Mouse (Mus musculus) heart, embryonic 10.5 days (tissue): ENCODE measurements around the gene C9. TPM values are rescaled to one million over a fixed set of nuclear protein-coding genes. Genes with fewer than 3 reads are reported as not detected.
A peak's percentile ranks its signal among the peaks of the same experiment; 100 is the strongest.

Experiments used
- DNase-seq: peaks from one replicate; pipeline ENCODE4 v3.0.0-alpha.2; 2017; ENCODE audit warnings: low spot score
- H3K27ac ChIP-seq: fragments of 300-500 bp; sonication (generic); 2 replicates; pipeline ENCODE4 v1.5.1; 2016; ENCODE audit warnings: mild to moderate bottlenecking
- H3K27me3 ChIP-seq: fragments of 300-500 bp; sonication (generic); 2 replicates; pipeline ENCODE4 v1.6.1; 2016; ENCODE audit warnings: mild to moderate bottlenecking; ENCODE audit not compliant: poor library complexity, insufficient read depth, severe bottlenecking
- H3K36me3 ChIP-seq: fragments of 300-500 bp; sonication (generic); 2 replicates; pipeline ENCODE4 v1.6.1; 2016; ENCODE audit warnings: mild to moderate bottlenecking, moderate library complexity
- H3K4me1 ChIP-seq: fragments of 300-500 bp; sonication (generic); 2 replicates; pipeline ENCODE4 v1.6.1; 2016; ENCODE audit warnings: mild to moderate bottlenecking
- H3K4me3 ChIP-seq: fragments of 300-500 bp; sonication (generic); 2 replicates; pipeline ENCODE4 v1.5.1; 2016; ENCODE audit warnings: mild to moderate bottlenecking, moderate library complexity
- H3K9me3 ChIP-seq: fragments of 300-500 bp; sonication (generic); 2 replicates; pipeline ENCODE4 v1.6.1; 2016; ENCODE audit warnings: mild to moderate bottlenecking, moderate library complexity
- WGBS: fragments of 180-500 bp; shearing (Covaris S2); methylation state at CpG from one replicate; pipeline ENCODE4 v1.1.7; 2016; 5-methylcytosine and 5-hydroxymethylcytosine counted together
- polyA plus RNA-seq: library from polyadenylated mRNA; unstranded; fragments of >200 nt; fragmentation: Nextera tagmentation; extraction: Ambion mirVana; gene quantifications from 2 replicates; pipeline ENCODE4 v1.2.1, GENCODE M21; 2016

The C9 gene
- polyA plus RNA-seq, 1 experiment from 2014 or later: not detected

GRCm38 (mm10) chr15:6435773-6436172 is 9.4 kb upstream of the C9 start:
- 57% methylated on average over 2 of the region's 2 CpGs for WGBS
- Histone ChIP-seq H3K27me3 (no peaks in the 10 kb centered on the region), H3K4me3 (no peak overlapping the region), H3K36me3 (peaks cover 42% of the 10 kb centered on the region), H3K4me1 (no peaks in the 10 kb centered on the region), H3K9me3 (peaks cover 4% of the 10 kb centered on the region; the same call in 1 of the 2 replicates), H3K27ac (no peak overlapping the region)
- no peak for DNase-seq

- Histone ChIP-seq H3K27ac (no peak overlapping the region), H3K4me3 (no peak overlapping the region), H3K4me1 (no peaks in the 10 kb centered on the region), H3K27me3 (no peaks in the 10 kb centered on the region), H3K36me3 (peaks cover 24% of the 10 kb centered on the region), H3K9me3 (peaks cover 4% of the 10 kb centered on the region; the same call in 1 of the 2 replicates)
- DNase-seq: no peak
- 81% methylated on average over 3 of the region's 3 CpGs for WGBS
Observed at GRCm38 (mm10) chr15:6438685-6439084, 6.4 kb upstream of the C9 start.

- H3K9me3 ChIP-seq: no peaks in the 10 kb centered on the region
- H3K27me3 ChIP-seq: no peaks in the 10 kb centered on the region
- DNase-seq: no peak
- WGBS: 87% methylated on average over 2 of the region's 2 CpGs
- H3K4me1 ChIP-seq: peaks cover 6% of the 10 kb centered on the region
- H3K4me3 ChIP-seq: no peak overlapping the region
- H3K36me3 ChIP-seq: no peaks in the 10 kb centered on the region
- H3K27ac ChIP-seq: no peak overlapping the region
Observed at GRCm38 (mm10) chr15:6444452-6444851, 675 bp upstream of the C9 start.

DNA sequence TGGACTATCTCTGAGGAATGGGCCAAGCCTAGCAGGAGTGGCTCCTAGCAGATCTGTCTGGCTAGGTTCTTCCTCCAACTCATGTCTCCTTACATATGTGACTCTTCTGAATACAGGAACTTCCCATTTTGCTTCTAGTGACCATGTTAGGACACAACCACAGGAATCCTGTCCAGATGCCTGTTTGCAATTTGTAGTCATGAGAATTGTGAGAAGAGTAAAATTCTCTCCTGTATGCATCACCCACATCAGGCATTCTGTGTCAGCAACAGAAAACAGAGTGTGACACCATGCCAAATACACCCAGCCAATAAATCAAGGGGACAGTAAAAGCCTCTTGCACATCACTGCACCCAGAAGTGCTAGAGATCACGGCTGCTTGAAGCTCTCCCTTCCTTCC is 1.1 kb downstream of the C9 start:
- Histone ChIP-seq H3K4me1 (peaks cover 6% of the 10 kb centered on the region), H3K4me3 (no peak overlapping the region), H3K27ac (no peak overlapping the region), H3K27me3 (no peaks in the 10 kb centered on the region), H3K36me3 (no peaks in the 10 kb centered on the region), H3K9me3 (no peaks in the 10 kb centered on the region)
- DNase-seq: no peak
- WGBS: 85% methylated on average over 1 of the region's 1 CpGs

DNA sequence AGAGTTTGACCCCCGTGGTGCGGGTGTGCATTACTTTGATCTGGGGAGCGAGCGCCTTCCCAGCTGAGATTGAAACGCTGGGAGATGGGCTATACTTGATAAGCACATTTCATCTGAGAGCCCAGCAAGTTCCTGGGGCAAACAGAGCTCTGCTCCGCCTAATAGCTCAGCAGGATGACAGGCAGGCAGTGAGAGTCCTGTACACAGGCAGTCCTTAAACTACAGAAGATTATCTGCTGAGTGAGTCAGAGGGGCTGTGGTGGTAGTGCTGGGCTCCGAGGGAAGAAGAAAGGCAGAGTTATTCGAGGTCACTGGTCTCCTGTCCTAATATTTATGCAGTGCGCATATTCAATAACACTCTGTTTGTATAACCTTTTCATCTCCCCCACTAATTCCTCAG is 3.8 kb downstream of the C9 start:
- WGBS: 22% methylated on average over 9 of the region's 9 CpGs
- Histone ChIP-seq H3K36me3 (no peaks in the 10 kb centered on the region), H3K9me3 (no peaks in the 10 kb centered on the region)

DNA sequence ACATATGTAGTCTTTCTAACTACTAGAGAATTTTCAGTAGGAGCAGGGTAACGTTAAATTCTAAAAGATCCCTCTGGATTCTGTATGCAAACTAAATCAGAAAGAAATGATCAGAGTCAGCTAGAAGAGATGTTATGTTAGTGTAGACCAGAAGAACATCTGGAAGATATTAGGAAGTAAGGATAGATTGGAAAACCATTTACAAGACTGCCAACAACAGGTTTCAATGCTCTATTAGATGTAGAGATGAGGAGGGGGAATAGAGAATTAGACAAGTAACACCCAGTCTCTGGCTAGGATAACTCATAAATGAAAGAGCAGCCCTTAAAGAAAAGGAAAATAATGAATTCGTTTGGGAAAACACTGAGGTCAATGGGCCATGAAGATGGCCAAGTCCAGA is 9.3 kb downstream of the C9 start:
- Histone ChIP-seq H3K4me1 (no peaks in the 10 kb centered on the region), H3K27me3 (no peaks in the 10 kb centered on the region), H3K36me3 (no peaks in the 10 kb centered on the region), H3K9me3 (no peaks in the 10 kb centered on the region), H3K27ac (no peak overlapping the region), H3K4me3 (no peak overlapping the region)
- WGBS: 78% methylated on average over 2 of the region's 2 CpGs
- no peak for DNase-seq

More for the DNA sequence above, 3.8 kb downstream of the C9 start:
- H3K27me3 ChIP-seq: no peaks in the 10 kb centered on the region
- DNase-seq: no peak
- no peak overlapping the region for H3K4me3 ChIP-seq
- H3K4me1 ChIP-seq: peaks cover 6% of the 10 kb centered on the region
- peak overlapping the region; percentile 42; the same call in 1 of the 2 replicates for H3K27ac ChIP-seq

GRCm38 (mm10) chr15:6461381-6461780 is 16.3 kb downstream of the C9 start:
- 78% methylated on average over 8 of the region's 8 CpGs for WGBS
- no peaks in the 10 kb centered on the region for H3K36me3 ChIP-seq
- DNase-seq: no peak
- no peaks in the 10 kb centered on the region for H3K9me3 ChIP-seq
- no peak overlapping the region for H3K4me3 ChIP-seq
- H3K4me1 ChIP-seq: no peaks in the 10 kb centered on the region
- H3K27me3 ChIP-seq: no peaks in the 10 kb centered on the region
- H3K27ac ChIP-seq: no peak overlapping the region

GRCm38 (mm10) chr15:6463361-6463923 is 18.3 kb downstream of the C9 start:
- H3K27me3 ChIP-seq: no peaks in the 10 kb centered on the region
- H3K9me3 ChIP-seq: no peaks in the 10 kb centered on the region
- H3K4me3 ChIP-seq: no peak overlapping the region
- no peak overlapping the region for H3K27ac ChIP-seq
- H3K4me1 ChIP-seq: no peaks in the 10 kb centered on the region
- 82% methylated on average over 3 of the region's 3 CpGs for WGBS
- no peaks in the 10 kb centered on the region for H3K36me3 ChIP-seq
- DNase-seq: no peak

DNA sequence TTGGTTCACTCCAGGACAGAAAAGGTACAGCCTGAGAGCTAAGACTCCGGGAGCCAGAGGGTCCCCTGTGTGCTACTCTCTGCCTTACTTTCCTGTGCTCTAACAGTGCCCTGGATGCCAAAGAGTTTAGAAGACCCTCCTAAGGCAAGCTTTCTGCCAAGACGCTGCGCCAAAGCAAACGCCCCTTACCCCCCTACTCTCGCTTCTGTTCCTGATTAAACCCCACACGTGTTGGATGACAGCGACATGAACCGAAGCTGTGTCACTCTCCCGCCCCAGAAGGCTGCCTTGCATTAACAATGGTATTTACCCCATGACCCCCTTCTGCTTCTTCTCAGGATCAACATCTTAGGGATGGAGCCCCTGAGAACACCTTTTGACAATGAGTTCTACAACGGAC is 21.9 kb downstream of the C9 start:
- DNase-seq: no peak
- Histone ChIP-seq H3K4me1 (no peaks in the 10 kb centered on the region), H3K27me3 (no peaks in the 10 kb centered on the region), H3K27ac (no peak overlapping the region), H3K36me3 (no peaks in the 10 kb centered on the region), H3K4me3 (no peak overlapping the region), H3K9me3 (no peaks in the 10 kb centered on the region)
- WGBS: 72% methylated on average over 10 of the region's 10 CpGs

DNA sequence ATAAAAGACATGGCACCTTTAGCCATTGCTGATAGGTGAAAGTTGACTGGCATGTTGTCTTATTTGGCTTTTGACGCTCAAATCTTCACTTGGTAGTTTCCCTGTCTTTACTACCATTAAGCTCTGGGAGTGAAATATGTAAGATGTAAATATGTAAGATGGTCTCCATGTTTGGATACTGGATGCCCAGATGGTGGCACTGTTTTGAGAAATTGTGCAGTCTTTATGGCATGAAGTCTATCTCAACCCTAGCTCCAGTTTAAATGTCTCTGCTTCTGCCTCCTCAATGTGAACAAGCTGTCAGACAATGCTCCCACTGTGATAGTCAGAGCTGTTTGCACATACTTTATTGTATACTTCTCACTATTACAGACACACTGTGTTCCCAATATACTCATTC is 23.7 kb downstream of the C9 start:
- Histone ChIP-seq H3K36me3 (no peaks in the 10 kb centered on the region), H3K4me1 (no peaks in the 10 kb centered on the region), H3K27ac (no peak overlapping the region), H3K4me3 (no peak overlapping the region), H3K9me3 (no peaks in the 10 kb centered on the region), H3K27me3 (no peaks in the 10 kb centered on the region)
- 81% methylated on average over 1 of the region's 1 CpGs for WGBS
- no peak for DNase-seq

DNA sequence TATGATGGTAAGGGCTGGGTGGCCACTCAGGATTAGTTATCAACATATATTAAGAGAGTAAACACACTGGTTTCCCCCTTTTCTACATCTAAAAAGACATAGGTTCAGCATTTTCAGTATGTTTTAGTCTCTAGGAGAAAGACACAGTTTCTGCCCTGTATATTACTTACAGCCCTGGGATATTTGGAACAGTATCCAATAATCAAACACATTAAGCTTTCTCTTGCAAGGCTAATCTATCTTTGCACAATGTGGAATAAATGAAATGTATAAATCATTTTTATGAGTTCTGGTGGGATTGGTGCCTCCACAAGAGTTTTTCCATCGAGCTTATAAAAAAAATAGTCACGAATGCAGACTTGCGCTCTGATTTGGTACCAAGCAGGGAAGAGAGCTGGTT is 24.3 kb downstream of the C9 start:
- Histone ChIP-seq H3K9me3 (no peaks in the 10 kb centered on the region), H3K27me3 (no peaks in the 10 kb centered on the region), H3K27ac (no peak overlapping the region), H3K4me1 (no peaks in the 10 kb centered on the region), H3K36me3 (no peaks in the 10 kb centered on the region), H3K4me3 (no peak overlapping the region)
- DNase-seq: no peak
- 87% methylated on average over 3 of the region's 3 CpGs for WGBS

DNA sequence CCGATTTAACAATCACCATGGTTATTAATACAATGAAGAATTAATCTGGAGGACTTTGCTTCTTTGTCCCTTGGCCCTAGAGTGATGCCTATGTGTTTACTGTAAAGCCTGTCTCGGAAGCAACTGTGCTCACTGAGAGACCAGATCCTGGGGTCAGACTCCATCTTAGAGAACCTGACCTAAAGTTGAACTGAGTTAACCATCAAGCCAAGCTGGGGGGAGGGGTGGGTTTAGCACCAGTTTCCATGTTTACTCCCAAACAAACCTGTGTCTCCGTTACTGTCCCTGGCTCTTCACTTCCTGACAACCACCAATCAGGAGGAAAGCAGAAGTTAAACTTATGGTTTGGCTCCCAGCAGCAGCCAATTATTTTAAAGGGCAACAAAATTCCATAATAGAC is 38.4 kb downstream of the C9 start:
- no peak for DNase-seq
- no peak overlapping the region for H3K27ac ChIP-seq
- 66% methylated on average over 3 of the region's 3 CpGs for WGBS
- no peaks in the 10 kb centered on the region for H3K27me3 ChIP-seq
- H3K4me1 ChIP-seq: no peaks in the 10 kb centered on the region
- no peak overlapping the region for H3K4me3 ChIP-seq
- H3K36me3 ChIP-seq: no peaks in the 10 kb centered on the region
- H3K9me3 ChIP-seq: no peaks in the 10 kb centered on the region

DNA sequence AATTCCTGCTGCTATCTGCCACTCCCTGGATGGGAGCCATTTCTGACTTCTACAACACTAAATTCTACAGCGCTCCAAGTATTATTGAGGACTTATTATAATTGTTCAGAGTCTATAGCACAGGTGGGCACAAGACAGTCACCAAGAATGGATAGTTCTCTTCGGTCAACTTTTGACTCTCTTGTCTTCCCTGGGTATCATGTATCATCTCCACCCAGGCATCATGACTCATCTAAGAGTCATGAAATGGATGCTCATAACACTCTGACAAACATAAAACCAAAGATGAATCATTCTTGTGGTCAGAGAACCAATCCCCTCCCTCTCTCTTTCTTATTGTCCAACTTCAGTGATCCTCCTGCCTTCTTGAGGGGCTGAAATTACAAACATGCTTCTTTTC is 47.3 kb downstream of the C9 start:
- Histone ChIP-seq H3K4me1 (no peaks in the 10 kb centered on the region), H3K27ac (no peak overlapping the region), H3K9me3 (no peaks in the 10 kb centered on the region), H3K36me3 (no peaks in the 10 kb centered on the region), H3K27me3 (no peaks in the 10 kb centered on the region), H3K4me3 (no peak overlapping the region)
- no peak for DNase-seq
- WGBS: 90% methylated on average over 2 of the region's 2 CpGs

- H3K27me3 ChIP-seq: no peaks in the 10 kb centered on the region
- no peaks in the 10 kb centered on the region for H3K9me3 ChIP-seq
- H3K36me3 ChIP-seq: no peaks in the 10 kb centered on the region
- no peak for DNase-seq
- no peak overlapping the region for H3K4me3 ChIP-seq
- WGBS: 83% methylated on average over 10 of the region's 10 CpGs
- no peaks in the 10 kb centered on the region for H3K4me1 ChIP-seq
- no peak overlapping the region for H3K27ac ChIP-seq
Observed at GRCm38 (mm10) chr15:6498396-6499070, 53.4 kb downstream of the C9 start.
